Mouse (Mus musculus) cerebellum, adult 2 months (tissue): Measurements from ENCODE around the gene Fgfr2. TPM values are rescaled to one million over a fixed set of nuclear protein-coding genes. Genes with fewer than 3 reads are reported as not detected.

Source experiments
- DNase-seq, 2 experiments: peaks; one replicate each; pipeline ENCODE4 v3.0.0; 2021
- H3K27ac ChIP-seq: fragments of 200-500 bp; 2 replicates; pipeline ENCODE4 v1.5.1; 2012; ENCODE audit warnings: low read length, control low read depth, inconsistent platforms; ENCODE audit not compliant: insufficient read depth
- H3K27me3 ChIP-seq: fragments of 200-500 bp; 2 replicates; pipeline ENCODE4 v1.6.1; 2012; ENCODE audit warnings: inconsistent platforms, mild to moderate bottlenecking, low read length, moderate library complexity; ENCODE audit not compliant: control insufficient read depth, insufficient read depth
- H3K4me1 ChIP-seq: fragments of 200-500 bp; 2 replicates; pipeline ENCODE4 v1.6.1; 2011; ENCODE audit warnings: low read length; ENCODE audit not compliant: control insufficient read depth, insufficient read depth
- H3K4me3 ChIP-seq: fragments of 200-500 bp; replicated peaks from 2 replicates; pipeline ENCODE3; 2011; ENCODE audit warnings: mild to moderate bottlenecking, low read depth, low read length, control low read depth; ENCODE audit not compliant: insufficient read depth
- CTCF ChIP-seq: fragments of 200-500 bp; IDR thresholded peaks from 2 replicates; pipeline ENCODE4 v1.5.1; 2011; ENCODE audit warnings: low read depth, mild to moderate bottlenecking, control low read depth, low read length, moderate library complexity, borderline replicate concordance; ENCODE audit not compliant: insufficient read depth
- POLR2A ChIP-seq: fragments of 200-500 bp; IDR thresholded peaks from 2 replicates; pipeline ENCODE4 v1.6.1; 2011; ENCODE audit warnings: low read length, control low read depth, borderline replicate concordance; ENCODE audit not compliant: insufficient read depth
- WGBS: fragments of 180-500 bp; shearing (Covaris S2); methylation state at CpG from one replicate; pipeline ENCODE4 v1.1.7; 2018; 5-methylcytosine and 5-hydroxymethylcytosine counted together
- polyA plus RNA-seq: library from polyadenylated mRNA; depleted of rRNA; stranded (reverse); fragments of >200 nt; gene quantifications from 2 replicates; pipeline ENCODE4 v1.2.3, GENCODE M21; 2012

The Fgfr2 gene
- polyA plus RNA-seq, 1 experiment, result 95.3 TPM

- peaks cover 75% of the 10 kb centered on the region for H3K4me1 ChIP-seq
- peak overlapping the region; percentile 15 for H3K27ac ChIP-seq
- no peak for DNase-seq
- no peak for TF ChIP-seq POLR2A
- no peak for TF ChIP-seq CTCF
- no peaks in the 10 kb centered on the region for H3K27me3 ChIP-seq
- no peak overlapping the region for H3K4me3 ChIP-seq
- 48% methylated on average over 14 of the region's 14 CpGs for WGBS
These were observed 332.5 kb downstream of the Fgfr2 start for GRCm38 (mm10) chr7:132790447-132791219.

- Histone ChIP-seq H3K4me3 (no peak overlapping the region), H3K27ac (peak overlapping the region; percentile 26), H3K27me3 (no peaks in the 10 kb centered on the region), H3K4me1 (peaks cover 76% of the 10 kb centered on the region)
- no peak for TF ChIP-seq CTCF
- WGBS, result 15% methylated on average over 13 of the region's 13 CpGs
- DNase-seq, result peak; percentile 72 to 77
These were observed 334.3 kb downstream of the Fgfr2 start for GRCm38 (mm10) chr7:132788826-132789225.

- no peak for TF ChIP-seq CTCF
- no peak for TF ChIP-seq POLR2A
- 63% methylated on average over 4 of the region's 4 CpGs for WGBS
- no peak for DNase-seq
- Histone ChIP-seq H3K4me1 (peaks cover 74% of the 10 kb centered on the region), H3K27me3 (no peaks in the 10 kb centered on the region), H3K27ac (peak overlapping the region; percentile 81), H3K4me3 (no peak overlapping the region)
These were observed 335.5 kb downstream of the Fgfr2 start for GRCm38 (mm10) chr7:132787496-132788190.

GRCm38 (mm10) chr7:132787022-132787421 is 336.1 kb downstream of the Fgfr2 start:
- TF ChIP-seq POLR2A (no peak), CTCF (no peak)
- H3K27ac ChIP-seq, result peak overlapping the region; percentile 81
- H3K4me3 ChIP-seq, result no peak overlapping the region
- H3K4me1 ChIP-seq, result peaks cover 70% of the 10 kb centered on the region
- DNase-seq, result no peak
- WGBS, result 90% methylated on average over 4 of the region's 4 CpGs
- H3K27me3 ChIP-seq, result no peaks in the 10 kb centered on the region

GRCm38 (mm10) chr7:132786522-132786921 is 336.6 kb downstream of the Fgfr2 start:
- peaks cover 70% of the 10 kb centered on the region for H3K4me1 ChIP-seq
- WGBS, result 4% methylated on average over 4 of the region's 4 CpGs
- TF ChIP-seq POLR2A (no peak), CTCF (no peak)
- DNase-seq, result peak in 1 of 2 experiments; percentile 48
- no peaks in the 10 kb centered on the region for H3K27me3 ChIP-seq
- H3K27ac ChIP-seq, result peak overlapping the region; percentile 81
- H3K4me3 ChIP-seq, result no peak overlapping the region

GRCm38 (mm10) chr7:132786011-132786410 is 337.1 kb downstream of the Fgfr2 start:
- H3K27ac ChIP-seq, result peak overlapping the region; percentile 38; the same call in 1 of the 2 replicates
- peaks cover 75% of the 10 kb centered on the region for H3K4me1 ChIP-seq
- no peak overlapping the region for H3K4me3 ChIP-seq
- no peak for DNase-seq
- no peaks in the 10 kb centered on the region for H3K27me3 ChIP-seq
- 28% methylated on average over 7 of the region's 7 CpGs for WGBS
- TF ChIP-seq POLR2A, result no peak
- no peak for TF ChIP-seq CTCF

GRCm38 (mm10) chr7:132784101-132784500 is 339.0 kb downstream of the Fgfr2 start:
- no peak for DNase-seq
- Histone ChIP-seq H3K27ac (peak overlapping the region; percentile 22; the same call in 1 of the 2 replicates), H3K27me3 (no peaks in the 10 kb centered on the region), H3K4me3 (no peak overlapping the region), H3K4me1 (peaks cover 76% of the 10 kb centered on the region)
- 28% methylated on average over 5 of the region's 5 CpGs for WGBS
- no peak for TF ChIP-seq POLR2A
- TF ChIP-seq CTCF, result no peak

- Histone ChIP-seq H3K27ac (peak overlapping the region; percentile 30), H3K4me3 (no peak overlapping the region), H3K4me1 (peaks cover 79% of the 10 kb centered on the region), H3K27me3 (no peaks in the 10 kb centered on the region)
- TF ChIP-seq CTCF, result no peak
- TF ChIP-seq POLR2A, result no peak
- 13% methylated on average over 6 of the region's 6 CpGs for WGBS
- DNase-seq, result peak; percentile 66 to 76
These were observed 341.3 kb downstream of the Fgfr2 start for GRCm38 (mm10) chr7:132781850-132782249.
